Mouse (Mus musculus): ENCODE measurements around the gene Bbs7. TPM values are rescaled to one million over a fixed set of nuclear protein-coding genes. Genes with fewer than 3 reads are reported as not detected.
A peak's percentile ranks its signal among the peaks of the same experiment; 100 is the strongest.
"Not testable (repeated sequence)": the region's sequence is repeated elsewhere in the genome, so short reads cannot be mapped to it uniquely, and the experiment has no call there.

Bbs7 gene
- 1 to 10 TPM; 7.9 to 8.1 TPM for total RNA-seq (2021)
- long read RNA-seq, experiment 1, transcript Bbs7-203 (19 exons, 2,687 nt), result major isoform, 19 of 21 reads
- long read RNA-seq, experiment 1, partial matches to known transcripts, result 1 of 21 reads
- long read RNA-seq, experiment 1, other reads (novel, unspliced or antisense), result 1 of 21 reads
- long read RNA-seq, experiment 2, transcript Bbs7-203 (19 exons, 2,687 nt), result major isoform, 17 of 19 reads
- long read RNA-seq, experiment 2, partial matches to known transcripts, result 0 of 19 reads
- long read RNA-seq, experiment 2, other reads (novel, unspliced or antisense), result 2 of 19 reads

- peak within 1 kb of the TSS; percentile 77 for H3K4me3 ChIP-seq
- intact Hi-C loops (cut with DNase I), result loop anchor here (5.0 kb wide), 1 partner anchor 41 kb away; the partner anchor contains the start of gene Ccna2
- DNase-seq, result peak; percentile 94
- peak within 1 kb of the TSS; percentile 85 for H3K27ac ChIP-seq
- TF ChIP-seq CTCF (IDR thresholded peaks at IDR 0.05), result no peak
Observed at GRCm38 (mm10) chr3:36613202-36613907, at the start of gene Bbs7. Bbs7 (minus strand) TSS chr3:36613477.

DNA sequence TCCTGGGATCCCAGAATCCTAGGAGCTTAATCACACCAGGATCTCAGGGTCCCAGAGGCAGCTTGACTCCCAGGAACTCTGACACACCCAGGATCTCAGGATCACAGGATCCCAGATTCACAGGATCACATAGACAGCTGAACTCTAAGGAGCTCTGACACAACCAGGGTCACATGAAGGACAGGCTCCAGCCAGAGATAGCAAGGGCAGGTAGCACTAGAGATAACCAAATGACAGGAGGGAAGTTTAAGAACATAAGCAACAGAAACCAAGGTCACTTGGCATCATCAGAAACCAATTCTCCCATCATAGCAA lies 31.9 kb upstream of the Bbs7 start:
- DNase-seq; H3K27ac ChIP-seq; H3K4me3 ChIP-seq; intact Hi-C loops (cut with DNase I): not testable (repeated sequence)

GRCm38 (mm10) chr3:36644554-36645244 lies 31.4 kb upstream of the Bbs7 start:
- no peak for DNase-seq
- Histone ChIP-seq H3K4me3 (no peak overlapping the region), H3K27ac (no peak overlapping the region)
- no peak for TF ChIP-seq CTCF (IDR thresholded peaks at IDR 0.05)
- intact Hi-C loops (cut with DNase I), result no loop called here

DNA sequence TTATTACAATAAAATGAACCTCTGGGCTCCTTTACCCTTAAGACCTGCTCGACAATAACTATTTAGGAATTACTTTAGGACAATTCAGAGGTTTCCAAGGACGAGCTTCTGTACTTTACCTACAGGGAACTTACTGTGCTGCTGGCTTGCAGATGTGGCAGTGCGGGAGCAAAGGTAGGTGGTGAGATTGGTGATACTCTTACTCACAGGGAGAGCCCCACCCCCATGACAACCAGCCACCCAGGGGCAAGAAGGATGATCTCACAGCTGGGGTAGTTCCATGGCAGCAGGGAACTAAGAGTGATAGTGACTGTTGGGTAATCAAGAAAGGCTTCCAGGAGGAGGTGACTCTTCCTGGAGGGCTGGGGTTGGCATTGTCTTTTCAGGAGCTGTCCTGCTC lies 30.1 kb upstream of the Bbs7 start:
- no peak for TF ChIP-seq CTCF (IDR thresholded peaks at IDR 0.05)
- H3K27ac ChIP-seq, result no peak overlapping the region
- intact Hi-C loops (cut with DNase I), result no loop called here
- no peak for DNase-seq
- no peak overlapping the region for H3K4me3 ChIP-seq

DNA sequence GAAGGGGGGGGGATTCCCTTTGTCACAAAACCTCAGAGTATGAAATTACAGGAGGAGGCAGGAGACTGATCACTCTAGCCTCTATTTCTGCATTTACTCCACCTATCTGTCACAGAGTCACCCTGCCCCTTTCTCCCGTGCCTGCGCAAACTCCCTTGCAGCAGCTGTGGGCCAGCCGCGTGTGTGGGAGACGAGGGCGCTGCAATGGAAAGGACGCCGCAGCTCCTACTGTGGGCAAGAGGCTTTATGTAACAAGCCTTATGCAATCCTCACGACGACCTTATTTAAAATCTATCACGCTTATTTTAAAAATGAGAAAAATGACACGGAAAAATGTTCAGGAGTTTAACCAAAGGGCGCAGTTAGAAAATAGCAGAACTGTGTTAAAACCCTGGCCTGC lies 29.5 kb upstream of the Bbs7 start:
- TF ChIP-seq CTCF (IDR thresholded peaks at IDR 0.05), result no peak
- no peak for DNase-seq
- H3K4me3 ChIP-seq, result no peak overlapping the region
- H3K27ac ChIP-seq, result no peak overlapping the region
- intact Hi-C loops (cut with DNase I), result no loop called here

GRCm38 (mm10) chr3:36640787-36641186 lies 27.5 kb upstream of the Bbs7 start:
- H3K4me3 ChIP-seq, result no peak overlapping the region
- peak; percentile 31 for TF ChIP-seq CTCF (IDR thresholded peaks at IDR 0.05)
- intact Hi-C loops (cut with DNase I), result no loop called here
- H3K27ac ChIP-seq, result no peak overlapping the region
- no peak for DNase-seq

DNA sequence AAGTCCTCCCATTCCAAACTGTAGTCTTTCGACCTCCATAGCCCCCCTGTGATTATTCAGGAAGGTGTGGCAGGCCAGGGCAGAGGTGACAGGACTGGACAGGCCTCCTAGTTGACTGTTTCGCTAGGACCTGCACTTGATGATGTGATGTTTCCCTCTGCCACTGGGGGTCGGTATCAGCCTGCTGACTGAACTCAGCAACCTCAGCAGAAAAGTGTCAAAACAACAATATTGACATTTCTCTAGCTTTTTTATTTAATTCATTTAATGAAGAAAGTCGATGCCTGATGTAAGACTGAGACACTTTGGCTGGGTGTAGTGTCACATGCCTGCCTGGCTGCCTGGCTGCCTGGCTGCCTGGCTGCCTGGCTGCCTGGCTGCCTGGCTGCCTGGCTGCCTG lies 22.2 kb upstream of the Bbs7 start:
- intact Hi-C loops (cut with DNase I), result no loop called here
- peak; percentile 61 for TF ChIP-seq CTCF (IDR thresholded peaks at IDR 0.05)
- DNase-seq, result no peak
- Histone ChIP-seq H3K4me3 (no peak overlapping the region), H3K27ac (no peak overlapping the region)

GRCm38 (mm10) chr3:36626803-36627202 lies 13.5 kb upstream of the Bbs7 start:
- TF ChIP-seq CTCF (IDR thresholded peaks at IDR 0.05), result no peak
- intact Hi-C loops (cut with DNase I), result no loop called here
- no peak for DNase-seq
- Histone ChIP-seq H3K4me3 (no peak overlapping the region), H3K27ac (no peak overlapping the region)

- no peak for TF ChIP-seq CTCF (IDR thresholded peaks at IDR 0.05)
- no peak for DNase-seq
- no peak overlapping the region for H3K27ac ChIP-seq
- no peak overlapping the region for H3K4me3 ChIP-seq
- intact Hi-C loops (cut with DNase I), result no loop called here
Observed at GRCm38 (mm10) chr3:36618181-36618580, 4.9 kb upstream of the Bbs7 start.

DNA sequence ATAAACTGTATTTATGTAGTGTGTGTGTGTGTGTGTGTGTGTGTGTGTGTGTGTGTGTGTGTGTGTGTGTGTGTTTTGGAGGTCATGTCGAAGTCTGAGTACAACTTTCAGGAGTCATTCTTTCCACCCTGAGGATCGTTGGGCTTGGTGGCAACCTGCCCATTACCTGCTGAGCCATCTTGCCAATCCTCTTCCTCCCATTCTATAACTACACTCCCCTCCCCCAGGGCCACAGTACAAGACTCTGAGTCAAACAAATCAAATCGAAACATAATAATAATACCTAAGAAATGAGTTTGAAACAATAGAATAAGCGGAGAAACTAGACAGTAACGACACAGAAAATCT lies 605 bp upstream of the Bbs7 start:
- intact Hi-C loops (cut with DNase I), result loop anchor here (5.0 kb wide), 1 partner anchor 42 kb away; the partner anchor contains the start of gene Ccna2

DNA sequence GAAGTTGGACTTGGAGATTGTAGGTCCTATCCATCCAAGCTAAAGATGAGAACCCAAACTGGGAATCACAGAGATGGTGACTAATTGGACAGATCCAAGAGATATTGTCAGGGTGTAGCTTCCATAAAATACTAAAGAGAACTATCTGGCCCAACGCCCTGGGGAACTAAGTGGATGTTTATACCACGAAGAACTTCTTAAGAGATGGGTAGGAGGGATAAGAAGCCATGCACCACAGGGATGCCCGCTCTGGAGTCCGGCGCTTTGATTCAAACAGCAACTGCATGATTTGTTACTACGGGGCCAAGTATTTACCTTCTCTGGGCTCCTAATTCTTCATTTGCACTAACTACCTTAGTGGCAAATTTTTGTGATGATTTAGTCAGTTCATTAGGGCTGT lies 590 bp downstream of the Bbs7 start:
- intact Hi-C loops (cut with DNase I), result loop anchor here (5.0 kb wide), 1 partner anchor 40 kb away; the partner anchor contains the start of gene Ccna2
- H3K4me3 ChIP-seq, result peak overlapping the region; percentile 77
- no peak for TF ChIP-seq CTCF (IDR thresholded peaks at IDR 0.05)
- H3K27ac ChIP-seq, result peak overlapping the region; percentile 85
- DNase-seq, result no peak

More for the DNA sequence above, 605 bp upstream of the Bbs7 start:
- H3K4me3 ChIP-seq, result peak overlapping the region; percentile 77
- DNase-seq, result no peak
- TF ChIP-seq CTCF (IDR thresholded peaks at IDR 0.05), result no peak
- H3K27ac ChIP-seq, result no peak overlapping the region

DNA sequence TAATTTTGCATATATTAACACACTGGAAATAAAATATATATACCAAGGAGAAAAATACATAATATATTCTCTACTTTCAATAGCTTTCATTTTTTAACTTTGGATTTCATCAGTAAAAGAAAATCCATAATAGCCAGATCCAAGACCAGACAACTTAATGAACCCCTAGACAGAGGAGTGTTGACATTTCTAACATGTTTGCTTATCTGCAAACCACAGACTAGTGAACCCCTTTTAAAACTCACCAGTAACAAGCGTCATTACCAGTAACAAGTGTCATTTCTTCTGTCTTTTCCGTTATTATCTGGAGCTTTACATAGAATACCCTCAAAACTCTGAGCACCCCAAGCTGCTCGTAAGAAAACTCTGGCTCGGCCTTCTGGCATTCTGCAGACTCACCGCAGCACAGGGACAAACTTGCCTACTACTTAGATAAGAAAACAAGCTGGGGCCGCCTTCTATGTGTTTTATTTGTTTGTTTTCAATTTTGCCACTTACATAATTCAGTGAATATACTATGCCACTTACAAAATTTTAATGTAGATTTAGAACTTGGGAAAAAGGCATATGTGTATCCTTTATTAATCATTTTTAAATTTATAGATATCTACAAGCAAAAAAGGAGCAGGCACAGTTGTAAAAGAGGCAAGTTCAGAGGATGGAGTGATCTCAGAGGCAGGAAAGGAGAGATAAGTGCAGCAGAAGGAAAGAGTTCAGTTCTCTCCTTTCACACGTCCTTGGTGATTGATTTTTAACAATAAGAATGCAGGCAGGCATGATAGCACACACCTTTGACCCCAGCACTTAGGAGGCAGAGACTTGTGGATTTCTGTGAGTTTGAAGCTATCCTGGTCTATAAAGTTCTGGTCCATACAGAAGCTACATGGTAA lies 7.1 kb downstream of the Bbs7 start:
- H3K4me3 ChIP-seq, result no peak overlapping the region
- no peak for TF ChIP-seq CTCF (IDR thresholded peaks at IDR 0.05)
- no peak for DNase-seq
- no peak overlapping the region for H3K27ac ChIP-seq
- intact Hi-C loops (cut with DNase I), result loop anchor here (5.0 kb wide), 1 partner anchor 54 kb away; the partner anchor contains the start of gene Exosc9

- intact Hi-C loops (cut with DNase I); H3K4me3 ChIP-seq; DNase-seq; H3K27ac ChIP-seq: not testable (repeated sequence)
Observed at GRCm38 (mm10) chr3:36599773-36600172, 13.5 kb downstream of the Bbs7 start.
